Mouse (Mus musculus) left cerebral cortex, adult 6 months (tissue): ENCODE results near the gene Olfr1150-ps1. TPM values are rescaled to one million over a fixed set of nuclear protein-coding genes. Genes with fewer than 3 reads are reported as not detected.

ENCODE experiments used
- long read RNA-seq, 2 experiments: library from polyadenylated mRNA; unstranded; transcript quantifications; one replicate each; pipeline ENCODE4 v2.0.0; 2019 to 2020
- polyA plus RNA-seq: library from polyadenylated mRNA; unstranded; fragments of <200 nt; fragmentation: Nextera tagmentation; gene quantifications from 2 replicates; pipeline ENCODE4 v1.2.3, GENCODE M21; 2021

Gene Olfr1150-ps1
- polyA plus RNA-seq = not detected in 2 replicates
- long read RNA-seq, experiment 1 = 0 reads
- long read RNA-seq, experiment 2 = 0 reads

DNA sequence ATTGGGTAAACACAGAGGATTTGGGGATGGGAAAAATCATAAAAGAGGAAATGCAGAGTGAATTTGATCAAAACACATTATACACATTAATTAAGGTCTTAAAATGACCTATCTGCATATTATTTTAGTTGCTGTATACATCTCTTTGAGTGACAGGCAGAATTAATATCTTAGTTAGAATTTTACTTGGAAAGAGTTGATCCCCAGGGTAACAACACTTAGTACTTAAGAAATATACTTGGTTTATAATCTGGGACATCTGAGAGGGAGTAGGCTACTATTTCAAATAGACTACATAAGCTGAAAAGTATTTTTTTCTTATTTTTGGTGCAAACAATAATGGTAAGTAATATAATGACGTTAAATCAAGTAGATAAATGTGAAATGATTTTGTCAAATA, at the start of gene Olfr1150-ps1:
Gene Olfr1150-ps1 (plus strand): TSS at position 301 of the 400 bp plus-strand sequence.

DNA sequence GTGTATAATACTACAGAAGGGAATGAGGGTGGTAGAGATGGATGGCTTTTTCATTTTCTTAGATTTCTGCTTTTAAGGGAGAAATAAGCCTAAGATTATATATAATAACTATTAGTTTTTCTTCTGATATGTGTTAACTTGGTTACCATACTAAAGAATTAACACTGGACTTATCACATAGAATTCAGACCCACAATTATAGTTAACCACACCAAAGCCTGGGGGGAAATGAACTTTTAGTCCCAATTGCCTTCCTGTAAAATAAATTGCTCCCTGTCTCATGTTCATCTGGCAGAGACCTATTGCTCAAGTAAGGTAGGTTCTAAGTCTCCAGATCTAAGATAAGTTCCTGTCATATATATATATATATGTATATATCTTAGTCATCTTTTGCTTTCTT, 43.5 kb upstream of the Olfr1150-ps1 start, which contains the start of gene Olfr1143:
Gene Olfr1143 (plus strand): TSS at position 301 of the 400 bp plus-strand sequence.

GRCm38 (mm10) chr2:87809522-87809921, 34.3 kb upstream of the Olfr1150-ps1 start, which contains the start of gene Olfr1145:
Gene Olfr1145, plus strand, starts transcription at chr2:87809822.

GRCm38 (mm10) chr2:87830233-87830632, 13.6 kb upstream of the Olfr1150-ps1 start, which contains the start of gene Olfr1148:
Gene Olfr1148, plus strand, starts transcription at chr2:87830533.

GRCm38 (mm10) chr2:87855562-87855961, 11.8 kb downstream of the Olfr1150-ps1 start, which contains the start of gene Olfr1151:
Gene Olfr1151, plus strand, starts transcription at chr2:87855862.

DNA sequence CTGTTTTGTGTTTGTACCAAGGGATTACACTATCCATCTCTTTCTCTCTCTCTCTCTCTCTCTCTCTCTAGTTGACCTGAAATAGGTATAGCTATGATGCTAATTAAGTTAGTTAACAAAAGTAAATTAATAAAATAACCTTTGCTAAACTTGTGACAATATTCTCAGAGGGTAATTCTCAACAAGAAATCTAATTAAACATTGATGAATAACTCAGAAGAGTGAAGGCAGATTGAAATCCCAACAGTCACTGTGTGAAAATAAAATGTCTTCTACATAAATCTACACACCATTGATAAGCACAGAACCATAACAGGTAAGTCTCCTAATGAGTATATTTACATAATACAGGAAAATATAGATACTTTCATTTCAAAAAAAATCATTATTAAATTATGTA, 22.4 kb downstream of the Olfr1150-ps1 start, which contains the start of gene Olfr1152:
Gene Olfr1152 (plus strand): TSS at position 301 of the 400 bp plus-strand sequence.

DNA sequence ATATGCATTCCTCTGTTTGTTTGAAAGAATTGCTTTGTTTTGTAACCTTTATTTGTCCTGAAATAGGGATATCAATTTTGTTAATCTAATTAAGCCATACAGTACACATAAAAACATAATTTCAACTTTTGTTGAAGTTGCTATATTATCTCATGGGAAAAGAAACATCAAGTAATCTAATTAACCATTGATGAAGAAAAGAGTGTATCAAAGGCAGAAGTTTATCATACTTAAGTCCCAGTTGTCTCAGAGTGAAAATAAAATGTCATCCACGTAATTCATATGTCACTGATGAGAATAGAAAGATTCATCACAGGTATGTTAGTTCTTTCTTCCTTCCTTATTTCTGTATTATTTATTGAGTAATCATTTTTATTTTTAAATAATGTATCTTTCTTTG, 50.9 kb downstream of the Olfr1150-ps1 start, which contains the start of gene Olfr1153:
Gene Olfr1153 (plus strand): TSS at position 301 of the 400 bp plus-strand sequence.

Other genes starting within 250 kb of the Olfr1150-ps1 start
- not detected in 2 replicates for gene Olfr1130, start 237.8 kb upstream of the Olfr1150-ps1 start, polyA plus RNA-seq
- gene Olfr1131, start 216.9 kb upstream of the Olfr1150-ps1 start, polyA plus RNA-seq = not detected in 2 replicates
- gene Olfr1132, start 206.5 kb upstream of the Olfr1150-ps1 start, polyA plus RNA-seq = not detected in 2 replicates
- gene Olfr1133, start 196.6 kb upstream of the Olfr1150-ps1 start, polyA plus RNA-seq = not detected in 2 replicates
- gene Olfr1134, start 185.5 kb upstream of the Olfr1150-ps1 start, polyA plus RNA-seq = not detected in 2 replicates
- gene Olfr1135, start 170.3 kb upstream of the Olfr1150-ps1 start, polyA plus RNA-seq = not detected in 2 replicates
- not detected in 2 replicates for gene Olfr1136, start 150.0 kb upstream of the Olfr1150-ps1 start, polyA plus RNA-seq
- gene Olfr1137, start 130.8 kb upstream of the Olfr1150-ps1 start, polyA plus RNA-seq = not detected in 2 replicates
- gene Olfr1138, start 104.0 kb upstream of the Olfr1150-ps1 start, polyA plus RNA-seq = not detected in 2 replicates
- not detected in 2 replicates for gene Olfr1140, start 100.2 kb upstream of the Olfr1150-ps1 start, polyA plus RNA-seq
- not detected in 2 replicates for gene Olfr1141, start 90.0 kb upstream of the Olfr1150-ps1 start, polyA plus RNA-seq
- gene Olfr152, start 64.5 kb upstream of the Olfr1150-ps1 start, polyA plus RNA-seq = not detected in 2 replicates
- not detected in 2 replicates for gene Olfr1143, start 43.4 kb upstream of the Olfr1150-ps1 start, polyA plus RNA-seq
- not detected in 2 replicates for gene Olfr1145, start 34.2 kb upstream of the Olfr1150-ps1 start, polyA plus RNA-seq
- not detected in 2 replicates for gene Olfr1148, start 13.5 kb upstream of the Olfr1150-ps1 start, polyA plus RNA-seq
- gene Olfr1151, start 11.9 kb downstream of the Olfr1150-ps1 start, polyA plus RNA-seq = not detected in 2 replicates
- not detected in 2 replicates for gene Olfr1152, start 22.5 kb downstream of the Olfr1150-ps1 start, polyA plus RNA-seq
- gene Olfr1153, start 51.0 kb downstream of the Olfr1150-ps1 start, polyA plus RNA-seq = not detected in 2 replicates
- gene Olfr1154, start 61.2 kb downstream of the Olfr1150-ps1 start, polyA plus RNA-seq = not detected in 2 replicates
- gene Olfr1155, start 101.1 kb downstream of the Olfr1150-ps1 start, polyA plus RNA-seq = not detected in 2 replicates
- not detected in 2 replicates for gene Olfr1156, start 109.1 kb downstream of the Olfr1150-ps1 start, polyA plus RNA-seq
- not detected in 2 replicates for gene Olfr1157, start 124.3 kb downstream of the Olfr1150-ps1 start, polyA plus RNA-seq
- not detected in 2 replicates for gene Olfr74, start 130.7 kb downstream of the Olfr1150-ps1 start, polyA plus RNA-seq
- gene Olfr1158, start 146.1 kb downstream of the Olfr1150-ps1 start, polyA plus RNA-seq = not detected in 2 replicates
- gene Olfr1160, start 164.3 kb downstream of the Olfr1150-ps1 start, polyA plus RNA-seq = not detected in 2 replicates
- gene Olfr1161, start 178.8 kb downstream of the Olfr1150-ps1 start, polyA plus RNA-seq = not detected in 2 replicates
- gene Olfr73, start 193.7 kb downstream of the Olfr1150-ps1 start, polyA plus RNA-seq = not detected in 2 replicates
- not detected in 2 replicates for gene Olfr1162, start 207.1 kb downstream of the Olfr1150-ps1 start, polyA plus RNA-seq
- not detected in 2 replicates for gene Olfr1163, start 227.8 kb downstream of the Olfr1150-ps1 start, polyA plus RNA-seq
- gene Olfr1164, start 250.0 kb downstream of the Olfr1150-ps1 start, polyA plus RNA-seq = not detected in 2 replicates